Mouse (Mus musculus): ENCODE data around the gene Zfp503.

Gene Zfp503

GRCm38 (mm10) chr14:21966276-21966675 lies 23.1 kb downstream of the Zfp503 start:
- DNase-seq: no peak

GRCm38 (mm10) chr14:21962381-21963050 lies 26.9 kb downstream of the Zfp503 start:
- DNase-seq: no peak

- no peak for DNase-seq
Observed at GRCm38 (mm10) chr14:21959243-21959642, 30.2 kb downstream of the Zfp503 start.

GRCm38 (mm10) chr14:21958643-21959042 lies 30.8 kb downstream of the Zfp503 start:
- DNase-seq: no peak

- DNase-seq: no peak
Observed at GRCm38 (mm10) chr14:21952541-21952940, 36.9 kb downstream of the Zfp503 start.

GRCm38 (mm10) chr14:21951896-21952523 lies 37.4 kb downstream of the Zfp503 start:
- no peak for DNase-seq

- DNase-seq: no peak
Observed at GRCm38 (mm10) chr14:21944946-21945345, 44.5 kb downstream of the Zfp503 start.

- DNase-seq: no peak
Observed at GRCm38 (mm10) chr14:21941581-21941980, 47.8 kb downstream of the Zfp503 start.

GRCm38 (mm10) chr14:21937116-21937515 lies 52.3 kb downstream of the Zfp503 start:
- no peak for DNase-seq

- DNase-seq: no peak
Observed at GRCm38 (mm10) chr14:21936102-21936630, 53.2 kb downstream of the Zfp503 start.
